Mouse (Mus musculus): ENCODE results near the gene Il6st. TPM values are rescaled to one million over a fixed set of nuclear protein-coding genes. Genes with fewer than 3 reads are reported as not detected.
"Not testable (repeated sequence)": the region's sequence is repeated elsewhere in the genome, so short reads cannot be mapped to it uniquely, and the experiment has no call there.

Gene Il6st
- polyA plus RNA-seq, 1 experiment from 2014 or later = 7.9 TPM

DNA sequence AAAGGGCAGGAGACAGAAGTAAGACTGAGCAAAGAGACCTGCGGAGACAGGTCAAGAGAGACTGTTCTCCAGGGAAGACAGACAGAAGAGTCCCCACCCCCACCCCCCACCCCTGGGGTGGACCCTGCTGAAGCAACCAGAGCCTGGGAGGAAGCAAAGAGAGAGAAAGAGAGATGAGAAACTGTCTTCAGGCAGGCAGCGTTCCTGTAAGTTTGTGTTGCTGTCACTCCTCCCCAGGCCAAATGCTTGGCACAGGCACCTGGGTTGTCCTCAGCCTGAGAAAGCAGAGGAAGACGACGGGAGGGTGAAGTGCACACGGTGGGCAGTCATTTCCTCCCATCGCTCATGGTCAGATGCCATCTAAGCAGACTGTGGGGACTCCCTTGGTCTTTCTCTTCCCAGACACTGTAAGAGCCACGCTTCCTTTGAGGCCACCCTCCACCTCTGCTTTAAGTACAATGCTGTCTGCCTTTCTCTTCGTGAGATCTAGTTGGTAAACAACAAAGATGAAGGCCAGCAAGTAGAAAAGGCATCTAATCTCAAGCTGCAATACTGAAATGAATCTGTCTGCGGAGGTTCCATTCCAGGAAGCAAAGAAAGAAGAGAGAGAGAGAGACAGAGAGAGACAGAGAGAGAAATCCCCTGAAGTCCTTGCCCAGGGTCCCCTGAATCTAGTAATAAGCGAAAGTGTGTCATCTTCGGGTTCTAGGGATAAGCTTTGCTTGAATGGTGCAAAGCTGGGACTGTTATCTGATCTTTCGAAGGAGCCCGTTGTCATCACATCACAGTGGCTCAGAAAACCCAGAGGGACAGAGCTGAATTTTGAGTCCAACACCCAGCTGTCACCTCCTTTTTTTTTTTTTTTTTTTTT, 37.4 kb upstream of the Il6st start:
- WGBS (ENCODE audit: insufficient replicate concordance) = 32% methylated on average over 13 of the region's 13 CpGs
- no peak overlapping the region for H3K4me2 ChIP-seq (ENCODE audit: low read depth, low read length)
- no peaks in the 10 kb centered on the region for H3K27me3 ChIP-seq (ENCODE audit: control insufficient read depth, insufficient read depth, low read depth, low read length)
- no peak overlapping the region for H3K27ac ChIP-seq (ENCODE audit: low read length)
- H3K9me3 ChIP-seq (replicated peaks; ENCODE audit: control insufficient read depth, low read length) = no peaks in the 10 kb centered on the region
- H3K4me3 ChIP-seq (ENCODE audit: low read depth, low read length) = no peak overlapping the region
- no peak for ATAC-seq (ENCODE audit: low read depth)
- H3K36me3 ChIP-seq (ENCODE audit: control insufficient read depth, insufficient read depth) = no peaks in the 10 kb centered on the region
- no peak overlapping the region for H3K9ac ChIP-seq (ENCODE audit: low read depth, low read length)
- H3K4me1 ChIP-seq (ENCODE audit: control insufficient read depth, low read depth, low read length) = no peaks in the 10 kb centered on the region

GRCm38 (mm10) chr13:112427136-112427470, 36.8 kb upstream of the Il6st start:
- H3K4me1 ChIP-seq (ENCODE audit: control insufficient read depth, low read depth, low read length); ATAC-seq (ENCODE audit: low read depth); H3K4me2 ChIP-seq (ENCODE audit: low read depth, low read length); H3K9me3 ChIP-seq (replicated peaks; ENCODE audit: control insufficient read depth, low read length); H3K36me3 ChIP-seq (ENCODE audit: control insufficient read depth, insufficient read depth); H3K27ac ChIP-seq (ENCODE audit: low read length); H3K9ac ChIP-seq (ENCODE audit: low read depth, low read length); H3K27me3 ChIP-seq (ENCODE audit: control insufficient read depth, insufficient read depth, low read depth, low read length); H3K4me3 ChIP-seq (ENCODE audit: low read depth, low read length): not testable (repeated sequence)
- WGBS (ENCODE audit: insufficient replicate concordance) = 57% methylated on average over 4 of the region's 4 CpGs

DNA sequence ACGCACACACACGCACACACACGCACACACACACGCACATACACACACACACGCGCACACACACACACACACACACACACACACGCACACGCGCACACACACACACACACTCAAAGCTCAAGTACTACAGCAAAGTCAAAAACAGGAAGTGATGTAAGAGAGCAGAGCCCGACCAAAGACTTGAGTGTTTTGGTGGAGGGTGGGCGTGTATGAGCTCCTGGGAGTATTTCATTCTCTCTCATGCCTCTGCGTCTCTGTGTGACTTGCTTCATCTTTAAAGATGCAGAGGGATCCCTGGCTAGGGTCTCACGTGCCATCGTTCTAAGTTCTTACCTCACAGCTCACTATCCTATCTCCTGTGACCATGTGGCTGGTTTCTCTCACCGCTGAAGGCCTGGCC, 36.3 kb upstream of the Il6st start:
- Histone ChIP-seq H3K27me3 (ENCODE audit: control insufficient read depth, insufficient read depth, low read depth, low read length) (no peaks in the 10 kb centered on the region), H3K9me3 (replicated peaks; ENCODE audit: control insufficient read depth, low read length) (no peaks in the 10 kb centered on the region), H3K36me3 (ENCODE audit: control insufficient read depth, insufficient read depth) (no peaks in the 10 kb centered on the region), H3K4me1 (ENCODE audit: control insufficient read depth, low read depth, low read length) (no peaks in the 10 kb centered on the region), H3K4me3 (ENCODE audit: low read depth, low read length) (no peak overlapping the region), H3K9ac (ENCODE audit: low read depth, low read length) (no peak overlapping the region), H3K4me2 (ENCODE audit: low read depth, low read length) (no peak overlapping the region), H3K27ac (ENCODE audit: low read length) (no peak overlapping the region)
- ATAC-seq (ENCODE audit: low read depth) = no peak
- WGBS (ENCODE audit: insufficient replicate concordance) = 59% methylated on average over 14 of the region's 15 CpGs

GRCm38 (mm10) chr13:112433271-112433670, 30.6 kb upstream of the Il6st start:
- Histone ChIP-seq H3K4me1 (ENCODE audit: control insufficient read depth, low read depth, low read length) (no peaks in the 10 kb centered on the region), H3K27me3 (ENCODE audit: control insufficient read depth, insufficient read depth, low read depth, low read length) (no peaks in the 10 kb centered on the region), H3K4me3 (ENCODE audit: low read depth, low read length) (no peak overlapping the region), H3K9ac (ENCODE audit: low read depth, low read length) (no peak overlapping the region), H3K27ac (ENCODE audit: low read length) (no peak overlapping the region), H3K4me2 (ENCODE audit: low read depth, low read length) (no peak overlapping the region), H3K36me3 (ENCODE audit: control insufficient read depth, insufficient read depth) (no peaks in the 10 kb centered on the region), H3K9me3 (replicated peaks; ENCODE audit: control insufficient read depth, low read length) (no peaks in the 10 kb centered on the region)
- 25% methylated on average over 5 of the region's 5 CpGs for WGBS (ENCODE audit: insufficient replicate concordance)
- ATAC-seq (ENCODE audit: low read depth) = no peak

DNA sequence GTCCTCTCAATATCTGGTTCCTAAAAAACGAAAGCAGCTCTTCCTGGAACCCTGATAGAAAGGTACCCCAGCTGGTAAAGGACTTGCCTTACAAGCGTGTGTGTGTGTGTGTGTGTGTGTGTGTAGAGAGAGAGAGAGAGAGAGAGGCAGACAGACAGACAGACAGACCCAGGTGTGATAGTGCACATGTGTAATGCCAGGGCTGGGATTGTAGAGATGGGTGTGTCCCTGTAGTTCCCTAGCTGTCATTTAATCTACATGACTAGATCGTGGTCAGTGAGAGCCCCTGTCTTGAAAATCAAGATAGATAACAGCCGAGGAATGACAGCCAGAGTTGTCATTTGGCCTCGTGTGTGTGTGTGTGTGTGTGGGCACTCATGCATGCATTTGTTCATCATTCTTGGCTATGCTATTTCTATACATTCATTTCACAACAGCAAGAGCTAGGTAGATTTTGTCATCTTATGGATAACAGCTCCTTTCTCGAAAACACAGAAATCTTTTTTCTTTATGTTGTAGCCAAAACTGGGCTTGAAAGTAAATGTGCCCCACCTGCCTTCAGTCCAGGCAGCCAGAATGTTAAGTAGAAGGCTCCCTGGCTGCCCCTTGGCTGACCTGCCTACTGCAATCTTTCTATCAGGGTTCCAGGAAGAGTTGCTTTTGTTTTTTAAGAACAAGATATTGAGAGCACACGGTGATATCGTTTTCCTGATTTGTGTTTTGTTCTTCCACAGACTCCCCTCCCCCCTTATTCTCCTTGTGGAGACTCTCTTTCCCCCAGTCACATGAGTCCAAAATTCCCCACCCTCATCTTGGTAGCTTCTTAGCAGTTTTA, 28.4 kb upstream of the Il6st start:
- 22% methylated on average over 8 of the region's 8 CpGs for WGBS (ENCODE audit: insufficient replicate concordance)
- Histone ChIP-seq H3K9me3 (replicated peaks; ENCODE audit: control insufficient read depth, low read length) (no peaks in the 10 kb centered on the region), H3K36me3 (ENCODE audit: control insufficient read depth, insufficient read depth) (no peaks in the 10 kb centered on the region), H3K27ac (ENCODE audit: low read length) (no peak overlapping the region), H3K4me2 (ENCODE audit: low read depth, low read length) (no peak overlapping the region), H3K4me3 (ENCODE audit: low read depth, low read length) (no peak overlapping the region), H3K9ac (ENCODE audit: low read depth, low read length) (no peak overlapping the region), H3K4me1 (ENCODE audit: control insufficient read depth, low read depth, low read length) (peaks cover 2% of the 10 kb centered on the region), H3K27me3 (ENCODE audit: control insufficient read depth, insufficient read depth, low read depth, low read length) (no peaks in the 10 kb centered on the region)
- ATAC-seq (ENCODE audit: low read depth) = no peak

DNA sequence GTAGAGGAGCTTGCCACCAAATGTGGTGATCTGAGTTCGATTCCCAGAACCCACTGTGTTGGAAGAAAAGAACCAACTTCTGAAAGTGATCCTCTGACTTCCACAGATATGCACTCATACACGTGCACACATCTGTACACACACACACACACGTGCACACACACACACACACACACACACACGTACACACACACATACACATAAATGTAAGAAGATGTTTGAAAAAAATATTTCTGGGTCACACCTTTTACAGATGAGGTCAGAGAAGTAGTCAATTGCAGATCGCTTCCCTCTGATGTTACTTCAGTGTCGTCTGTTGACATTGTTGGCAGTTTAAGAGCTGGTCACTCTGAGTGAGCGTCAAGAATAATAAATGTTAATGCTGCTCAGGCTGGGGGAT, 27.6 kb upstream of the Il6st start:
- H3K9ac ChIP-seq (ENCODE audit: low read depth, low read length) = no peak overlapping the region
- H3K9me3 ChIP-seq (replicated peaks; ENCODE audit: control insufficient read depth, low read length) = no peaks in the 10 kb centered on the region
- WGBS (ENCODE audit: insufficient replicate concordance) = 56% methylated on average over 7 of the region's 7 CpGs
- H3K27ac ChIP-seq (ENCODE audit: low read length) = no peak overlapping the region
- no peak for ATAC-seq (ENCODE audit: low read depth)
- peaks cover 2% of the 10 kb centered on the region for H3K4me1 ChIP-seq (ENCODE audit: control insufficient read depth, low read depth, low read length)
- H3K27me3 ChIP-seq (ENCODE audit: control insufficient read depth, insufficient read depth, low read depth, low read length) = no peaks in the 10 kb centered on the region
- no peaks in the 10 kb centered on the region for H3K36me3 ChIP-seq (ENCODE audit: control insufficient read depth, insufficient read depth)
- H3K4me2 ChIP-seq (ENCODE audit: low read depth, low read length) = no peak overlapping the region
- no peak overlapping the region for H3K4me3 ChIP-seq (ENCODE audit: low read depth, low read length)

DNA sequence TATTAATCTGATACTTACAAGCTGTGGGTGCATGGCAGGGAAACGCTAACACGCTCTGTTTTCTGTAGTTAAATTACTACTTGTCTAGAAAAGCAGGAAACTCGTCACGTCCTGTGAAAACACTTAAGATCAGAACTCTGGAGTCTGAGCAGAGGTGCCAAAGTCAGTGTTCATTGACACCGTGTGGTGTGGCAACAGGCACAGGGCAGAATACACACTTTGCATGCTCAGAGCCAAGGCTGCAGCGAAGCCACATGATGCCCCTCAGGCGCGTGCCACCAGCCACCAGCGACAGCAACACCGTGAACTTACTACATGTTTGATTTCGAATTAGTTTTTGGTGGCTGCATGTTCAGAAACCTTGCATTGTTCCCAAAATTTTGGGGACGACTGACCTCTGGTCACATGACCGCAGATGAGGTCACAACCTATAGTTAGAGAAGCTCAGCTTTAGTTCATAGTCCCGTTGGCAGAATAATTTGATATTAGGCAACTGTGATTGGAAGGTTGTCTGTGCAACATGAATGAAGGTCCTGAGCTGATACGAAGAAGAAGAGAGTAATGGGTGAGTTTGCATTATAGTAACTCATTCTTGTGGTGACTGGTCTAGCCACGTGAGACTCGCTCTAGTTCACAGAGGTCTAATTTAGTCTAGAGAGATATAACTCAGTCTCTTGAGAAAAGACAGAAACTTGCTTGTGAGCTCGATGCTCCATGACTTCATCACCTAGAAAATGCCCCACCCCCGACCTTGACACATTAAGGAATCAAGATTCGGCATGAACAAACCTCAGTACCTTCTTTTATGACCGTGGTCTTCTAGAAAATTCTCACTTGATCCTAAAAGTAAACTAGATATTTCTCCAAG, 25.6 kb upstream of the Il6st start:
- no peak overlapping the region for H3K4me3 ChIP-seq (ENCODE audit: low read depth, low read length)
- peaks cover 2% of the 10 kb centered on the region for H3K4me1 ChIP-seq (ENCODE audit: control insufficient read depth, low read depth, low read length)
- no peaks in the 10 kb centered on the region for H3K36me3 ChIP-seq (ENCODE audit: control insufficient read depth, insufficient read depth)
- H3K27ac ChIP-seq (ENCODE audit: low read length) = no peak overlapping the region
- H3K9ac ChIP-seq (ENCODE audit: low read depth, low read length) = no peak overlapping the region
- ATAC-seq (ENCODE audit: low read depth) = no peak
- WGBS (ENCODE audit: insufficient replicate concordance) = 60% methylated on average over 21 of the region's 21 CpGs
- H3K4me2 ChIP-seq (ENCODE audit: low read depth, low read length) = no peak overlapping the region
- H3K9me3 ChIP-seq (replicated peaks; ENCODE audit: control insufficient read depth, low read length) = no peaks in the 10 kb centered on the region
- H3K27me3 ChIP-seq (ENCODE audit: control insufficient read depth, insufficient read depth, low read depth, low read length) = no peaks in the 10 kb centered on the region

GRCm38 (mm10) chr13:112439105-112439818, 24.6 kb upstream of the Il6st start:
- no peak overlapping the region for H3K9ac ChIP-seq (ENCODE audit: low read depth, low read length)
- no peak overlapping the region; the same call in none of the 2 replicates for H3K27ac ChIP-seq (ENCODE audit: low read length)
- H3K4me3 ChIP-seq (ENCODE audit: low read depth, low read length) = no peak overlapping the region
- peak; percentile 39 for ATAC-seq (ENCODE audit: low read depth)
- no peaks in the 10 kb centered on the region for H3K9me3 ChIP-seq (replicated peaks; ENCODE audit: control insufficient read depth, low read length)
- 16% methylated on average over 15 of the region's 15 CpGs for WGBS (ENCODE audit: insufficient replicate concordance)
- H3K36me3 ChIP-seq (ENCODE audit: control insufficient read depth, insufficient read depth) = no peaks in the 10 kb centered on the region
- no peaks in the 10 kb centered on the region for H3K27me3 ChIP-seq (ENCODE audit: control insufficient read depth, insufficient read depth, low read depth, low read length)
- H3K4me2 ChIP-seq (ENCODE audit: low read depth, low read length) = no peak overlapping the region
- H3K4me1 ChIP-seq (ENCODE audit: control insufficient read depth, low read depth, low read length) = peaks cover 2% of the 10 kb centered on the region

Data from liver, embryonic 16.5 days (tissue).